Mouse (Mus musculus): ENCODE results near the gene Bnip1. TPM values are rescaled to one million over a fixed set of nuclear protein-coding genes. Genes with fewer than 3 reads are reported as not detected.

The Bnip1 gene
- polyA plus RNA-seq, 1 experiment from 2014 or later = 46.0 TPM

DNA sequence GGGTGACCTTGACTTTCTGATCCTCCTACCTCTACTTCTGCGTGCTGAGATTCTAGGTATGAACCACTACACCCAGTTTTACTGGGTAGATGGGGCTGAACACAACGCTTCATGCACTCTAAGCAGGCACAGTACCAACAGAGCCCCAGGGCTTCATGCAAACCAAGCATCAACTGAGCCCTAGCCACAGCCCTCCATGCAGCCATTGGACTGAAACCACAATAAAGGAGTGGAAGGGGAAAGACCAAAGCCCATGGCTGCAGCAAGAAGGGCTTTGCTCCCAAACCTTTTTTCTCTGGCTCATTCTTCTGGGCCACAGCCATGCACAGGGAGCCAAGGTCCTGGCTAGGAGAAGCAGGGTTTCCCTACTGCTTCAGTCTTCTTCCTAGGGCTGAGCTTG is 31.7 kb downstream of the Bnip1 start:
- no peaks in the 10 kb centered on the region for H3K9me3 ChIP-seq (replicated peaks)
- no peaks in the 10 kb centered on the region for H3K27me3 ChIP-seq (ENCODE audit: low read depth, poor library complexity, severe bottlenecking)
- no peak overlapping the region for H3K27ac ChIP-seq
- no peak for DNase-seq (ENCODE audit: low spot score)
- no peaks in the 10 kb centered on the region for H3K36me3 ChIP-seq
- 79% methylated on average over 2 of the region's 2 CpGs for WGBS
- H3K4me1 ChIP-seq = no peaks in the 10 kb centered on the region
- no peak overlapping the region for H3K4me3 ChIP-seq

DNA sequence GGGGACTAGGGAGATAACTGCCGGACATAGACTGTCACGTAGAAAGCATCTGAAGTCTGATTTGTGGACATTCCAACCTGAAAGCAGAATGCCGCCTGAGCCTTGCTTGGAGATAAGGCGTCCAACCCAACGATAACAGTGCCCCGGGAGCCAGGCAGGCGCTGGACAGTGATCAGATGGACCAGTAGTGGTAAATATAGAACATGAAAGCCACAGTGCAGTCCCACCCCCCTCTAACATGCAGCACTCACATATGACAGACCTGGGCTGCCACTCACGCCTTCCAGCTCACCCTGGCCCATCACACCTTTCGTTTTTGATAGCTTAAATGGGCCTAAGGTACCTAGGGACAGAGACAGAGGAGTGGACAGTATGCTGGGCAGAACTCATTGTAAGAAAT is 32.6 kb downstream of the Bnip1 start:
- WGBS = 90% methylated on average over 9 of the region's 9 CpGs
- Histone ChIP-seq H3K27me3 (ENCODE audit: low read depth, poor library complexity, severe bottlenecking) (no peaks in the 10 kb centered on the region), H3K27ac (no peak overlapping the region), H3K9me3 (replicated peaks) (no peaks in the 10 kb centered on the region), H3K36me3 (no peaks in the 10 kb centered on the region), H3K4me1 (no peaks in the 10 kb centered on the region), H3K4me3 (no peak overlapping the region)
- no peak for DNase-seq (ENCODE audit: low spot score)

DNA sequence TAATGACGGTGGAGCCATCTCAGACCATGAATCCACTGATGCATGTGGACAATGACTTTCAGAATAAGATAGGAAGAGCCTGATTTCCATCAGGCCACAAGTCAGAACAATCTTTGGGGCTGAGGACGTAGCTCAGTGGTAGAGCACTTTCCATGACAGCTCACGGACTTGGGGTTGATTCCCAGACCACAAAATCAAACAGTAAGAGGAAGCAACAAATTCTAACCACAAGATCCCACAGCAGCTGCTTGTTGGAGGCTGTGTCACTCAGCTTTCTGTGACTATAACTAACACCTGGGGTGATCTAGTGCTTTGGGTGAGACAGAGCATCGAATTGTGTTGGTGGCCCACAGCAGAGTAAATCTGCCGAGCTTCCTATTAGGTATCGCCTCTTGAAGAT is 35.9 kb downstream of the Bnip1 start:
- H3K27me3 ChIP-seq (ENCODE audit: low read depth, poor library complexity, severe bottlenecking) = peaks cover 8% of the 10 kb centered on the region; the same call in 1 of the 2 replicates
- H3K4me1 ChIP-seq = no peaks in the 10 kb centered on the region
- no peak overlapping the region for H3K27ac ChIP-seq
- no peaks in the 10 kb centered on the region for H3K9me3 ChIP-seq (replicated peaks)
- WGBS = 83% methylated on average over 6 of the region's 6 CpGs
- no peak for DNase-seq (ENCODE audit: low spot score)
- no peaks in the 10 kb centered on the region for H3K36me3 ChIP-seq
- no peak overlapping the region for H3K4me3 ChIP-seq

DNA sequence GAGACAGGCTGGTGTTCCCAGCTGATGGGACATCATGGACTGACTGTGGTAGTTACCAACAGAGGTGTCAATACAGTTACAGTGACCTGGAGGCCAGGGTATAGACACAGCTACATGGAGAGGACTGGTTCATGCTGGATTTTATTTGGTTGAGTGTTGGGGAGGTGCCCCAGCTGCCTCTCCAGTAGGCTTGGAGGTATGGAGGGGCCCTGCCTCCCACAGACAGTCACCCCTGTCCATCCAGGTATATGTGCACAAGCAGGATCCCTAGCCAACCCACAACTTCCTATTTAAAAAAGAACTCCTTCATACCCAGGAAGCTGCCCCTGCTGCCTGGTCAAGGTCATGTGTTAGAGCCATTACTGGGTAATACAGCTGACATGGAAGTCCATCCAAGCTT is 36.9 kb downstream of the Bnip1 start:
- Histone ChIP-seq H3K4me1 (no peaks in the 10 kb centered on the region), H3K9me3 (replicated peaks) (no peaks in the 10 kb centered on the region), H3K27me3 (ENCODE audit: low read depth, poor library complexity, severe bottlenecking) (peaks cover 8% of the 10 kb centered on the region; the same call in 1 of the 2 replicates), H3K36me3 (no peaks in the 10 kb centered on the region), H3K4me3 (no peak overlapping the region), H3K27ac (no peak overlapping the region)
- no peak for DNase-seq (ENCODE audit: low spot score)

DNA sequence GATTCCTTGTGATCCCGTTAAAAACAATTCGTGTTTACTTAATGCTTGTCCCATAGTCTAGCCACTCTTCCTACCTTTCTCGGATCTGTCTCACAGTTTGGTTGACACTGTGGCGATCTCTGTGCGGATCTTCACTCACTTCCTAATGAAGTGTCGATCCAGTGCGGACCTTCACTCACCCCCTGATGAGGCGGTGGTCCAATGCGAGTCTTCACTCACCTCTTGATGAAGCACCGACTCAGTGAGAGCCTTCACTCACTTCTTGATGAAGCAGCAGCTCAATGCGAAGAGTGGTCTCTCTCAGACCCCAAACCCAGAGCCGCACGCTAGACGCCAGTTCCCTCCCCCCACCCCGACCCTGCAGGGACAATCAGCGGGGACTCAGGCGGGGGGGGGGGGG is 45.3 kb downstream of the Bnip1 start:
- DNase-seq (ENCODE audit: low spot score) = peak; percentile 17
- H3K36me3 ChIP-seq = no peaks in the 10 kb centered on the region
- no peak overlapping the region for H3K4me3 ChIP-seq
- WGBS = 78% methylated on average over 16 of the region's 17 CpGs
- H3K4me1 ChIP-seq = 0 out of 2 replicates have a peak, but pooled peaks cover 3% of the 10 kb centered on the region
- no peaks in the 10 kb centered on the region for H3K9me3 ChIP-seq (replicated peaks)
- H3K27me3 ChIP-seq (ENCODE audit: low read depth, poor library complexity, severe bottlenecking) = peaks cover 35% of the 10 kb centered on the region
- no peak overlapping the region for H3K27ac ChIP-seq

DNA sequence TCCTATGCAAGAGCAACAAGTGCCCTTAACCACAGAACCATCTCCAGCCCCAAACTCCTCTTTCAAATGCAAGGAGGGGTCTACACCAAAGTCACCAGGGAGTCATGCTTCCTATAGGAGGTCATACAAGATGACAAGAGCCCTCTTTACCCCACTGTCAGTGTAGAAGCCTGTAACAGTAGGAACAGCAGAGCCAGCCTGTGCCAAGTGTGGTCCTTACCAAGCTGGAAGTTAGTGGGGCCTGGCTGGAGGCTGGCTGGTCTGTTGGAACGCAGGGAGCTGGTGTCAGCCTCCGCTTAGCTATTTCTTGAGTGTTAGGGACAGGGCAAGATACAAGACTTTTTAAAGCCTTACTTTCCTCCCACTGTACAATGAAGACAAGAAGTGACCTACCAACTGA is 52.9 kb downstream of the Bnip1 start:
- peaks cover 90% of the 10 kb centered on the region for H3K27me3 ChIP-seq (ENCODE audit: low read depth, poor library complexity, severe bottlenecking)
- peaks cover 1% of the 10 kb centered on the region for H3K4me1 ChIP-seq
- no peaks in the 10 kb centered on the region for H3K9me3 ChIP-seq (replicated peaks)
- no peaks in the 10 kb centered on the region for H3K36me3 ChIP-seq
- WGBS = 76% methylated on average over 2 of the region's 2 CpGs
- no peak overlapping the region for H3K27ac ChIP-seq
- H3K4me3 ChIP-seq = no peak overlapping the region
- no peak for DNase-seq (ENCODE audit: low spot score)

DNA sequence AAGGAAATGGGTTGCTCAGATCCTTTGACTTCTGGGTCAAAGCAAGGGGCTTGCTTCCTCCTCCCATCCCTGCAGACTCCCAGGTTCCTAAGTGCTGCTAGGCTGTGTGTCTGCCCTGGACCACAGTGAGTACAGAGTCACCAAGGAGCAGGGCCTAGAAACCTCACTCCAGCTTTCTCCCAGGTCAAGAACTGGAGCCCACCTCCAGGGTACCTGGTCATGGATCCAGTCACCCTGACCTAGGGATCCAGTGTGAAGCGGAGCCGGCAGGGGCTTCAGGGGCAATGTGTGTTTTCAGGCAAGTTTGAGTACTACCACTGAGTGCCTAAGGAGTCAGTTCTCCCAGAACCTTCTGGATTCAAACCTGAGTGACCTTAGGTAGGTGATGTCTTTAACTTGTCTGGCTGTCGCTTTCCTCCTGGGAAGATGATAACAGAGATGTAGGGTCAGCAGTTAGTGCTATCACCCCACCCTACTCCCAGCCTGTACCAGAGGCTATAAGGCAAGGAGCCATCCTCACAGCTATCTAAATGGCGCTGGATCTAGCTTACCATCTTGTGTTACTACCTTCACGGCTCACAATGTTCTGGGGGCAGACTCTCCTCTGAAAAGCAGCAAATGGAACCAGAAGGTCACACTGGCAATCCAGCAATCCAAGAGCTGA is 53.6 kb downstream of the Bnip1 start:
- no peak for DNase-seq (ENCODE audit: low spot score)

DNA sequence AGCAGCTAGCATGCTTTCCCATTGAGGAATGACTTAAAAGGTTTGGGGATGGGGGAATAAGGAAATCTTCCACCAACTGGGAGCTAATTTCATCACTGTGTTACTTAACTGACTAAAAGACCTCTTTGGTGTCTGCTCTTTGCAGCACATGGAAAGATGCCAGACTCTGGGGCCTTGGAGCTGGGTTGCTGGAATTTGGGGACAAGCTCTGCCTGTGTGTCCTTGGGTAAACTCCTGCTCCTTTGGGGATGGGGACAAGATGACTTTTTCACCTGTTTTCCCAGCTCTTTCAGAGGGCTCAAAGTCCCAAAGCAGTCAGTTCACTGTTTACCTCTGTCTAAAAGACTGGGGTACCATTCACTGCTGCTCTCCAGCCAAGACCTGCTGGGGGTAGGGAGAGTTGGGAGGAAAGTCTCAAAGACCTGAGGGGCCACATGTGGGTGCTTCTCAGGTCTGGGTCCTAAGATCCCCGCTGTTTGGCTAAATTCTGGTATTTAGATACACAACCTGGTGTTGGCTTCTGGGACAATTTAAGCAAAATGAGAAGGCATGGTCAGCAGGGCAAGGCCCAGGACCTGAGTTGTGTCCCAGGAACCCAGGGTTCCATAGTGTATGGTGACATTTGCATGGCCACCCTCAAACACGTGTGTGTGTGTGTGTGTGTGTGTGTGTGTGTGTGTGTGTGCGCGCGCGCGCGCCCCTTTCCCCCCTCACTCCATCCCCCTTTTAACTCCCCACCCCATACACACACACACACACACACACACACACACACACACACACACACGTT is 54.3 kb downstream of the Bnip1 start:
- Histone ChIP-seq H3K36me3 (no peaks in the 10 kb centered on the region), H3K27me3 (ENCODE audit: low read depth, poor library complexity, severe bottlenecking) (peaks cover 90% of the 10 kb centered on the region), H3K4me3 (no peak overlapping the region), H3K27ac (no peak overlapping the region), H3K4me1 (peaks cover 9% of the 10 kb centered on the region), H3K9me3 (replicated peaks) (no peaks in the 10 kb centered on the region)
- 23% methylated on average over 8 of the region's 9 CpGs for WGBS
- DNase-seq (ENCODE audit: low spot score) = no peak

More for the DNA sequence above, 53.6 kb downstream of the Bnip1 start:
- 77% methylated on average over 5 of the region's 5 CpGs for WGBS
- no peak overlapping the region for H3K27ac ChIP-seq
- H3K27me3 ChIP-seq (ENCODE audit: low read depth, poor library complexity, severe bottlenecking) = peaks cover 90% of the 10 kb centered on the region
- H3K4me3 ChIP-seq = no peak overlapping the region
- no peaks in the 10 kb centered on the region for H3K36me3 ChIP-seq
- peaks cover 8% of the 10 kb centered on the region for H3K4me1 ChIP-seq
- no peaks in the 10 kb centered on the region for H3K9me3 ChIP-seq (replicated peaks)

DNA sequence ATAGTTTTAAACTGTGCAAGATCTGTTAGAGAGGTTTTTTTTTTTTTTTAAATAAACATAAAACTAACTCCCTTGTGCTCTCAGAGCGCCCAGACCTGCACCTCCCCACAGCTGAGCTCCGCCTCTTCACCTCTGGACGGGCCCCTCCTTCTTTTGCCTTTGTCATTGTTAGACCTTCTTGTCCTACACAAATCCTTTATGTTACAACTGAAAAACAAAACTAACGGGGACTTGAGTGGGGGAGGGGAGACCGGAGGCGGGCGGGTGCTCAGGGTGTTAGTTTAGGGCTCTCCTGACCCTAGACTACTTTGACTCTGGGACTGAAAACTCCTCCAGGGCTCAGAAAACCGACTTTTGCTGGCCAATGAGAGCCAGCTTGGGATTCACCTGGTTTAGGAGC is 55.1 kb downstream of the Bnip1 start:
- Histone ChIP-seq H3K4me3 (no peak overlapping the region), H3K27ac (no peak overlapping the region), H3K27me3 (ENCODE audit: low read depth, poor library complexity, severe bottlenecking) (peaks cover 90% of the 10 kb centered on the region), H3K36me3 (no peaks in the 10 kb centered on the region), H3K4me1 (peaks cover 10% of the 10 kb centered on the region), H3K9me3 (replicated peaks) (no peaks in the 10 kb centered on the region)
- peak; percentile 36 for DNase-seq (ENCODE audit: low spot score)
- 5% methylated on average over 8 of the region's 8 CpGs for WGBS

DNA sequence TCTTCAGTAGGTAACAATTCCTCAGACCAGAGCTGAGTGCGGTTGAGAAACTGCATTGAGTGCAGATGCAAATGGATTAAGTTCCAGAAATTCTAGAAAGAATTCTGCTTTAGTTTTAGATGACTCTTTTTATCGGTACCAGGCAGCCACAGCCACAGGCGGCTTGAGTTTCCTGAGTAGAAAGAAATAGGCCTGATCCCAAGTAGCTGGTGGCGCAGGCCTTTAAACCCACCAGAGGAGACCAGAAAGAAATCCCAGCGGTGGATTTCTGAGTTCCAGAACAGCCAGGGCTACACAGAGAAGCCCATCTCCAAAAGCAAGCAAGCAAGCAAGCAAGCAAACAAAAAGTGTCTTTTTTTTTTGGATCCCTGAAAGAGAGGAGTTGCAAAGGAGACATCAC is 55.5 kb downstream of the Bnip1 start:
- Histone ChIP-seq H3K4me1 (peaks cover 14% of the 10 kb centered on the region), H3K27ac (no peak overlapping the region), H3K27me3 (ENCODE audit: low read depth, poor library complexity, severe bottlenecking) (peaks cover 93% of the 10 kb centered on the region), H3K4me3 (no peak overlapping the region), H3K36me3 (no peaks in the 10 kb centered on the region), H3K9me3 (replicated peaks) (no peaks in the 10 kb centered on the region)
- no peak for DNase-seq (ENCODE audit: low spot score)
- 9% methylated on average over 5 of the region's 5 CpGs for WGBS

DNA sequence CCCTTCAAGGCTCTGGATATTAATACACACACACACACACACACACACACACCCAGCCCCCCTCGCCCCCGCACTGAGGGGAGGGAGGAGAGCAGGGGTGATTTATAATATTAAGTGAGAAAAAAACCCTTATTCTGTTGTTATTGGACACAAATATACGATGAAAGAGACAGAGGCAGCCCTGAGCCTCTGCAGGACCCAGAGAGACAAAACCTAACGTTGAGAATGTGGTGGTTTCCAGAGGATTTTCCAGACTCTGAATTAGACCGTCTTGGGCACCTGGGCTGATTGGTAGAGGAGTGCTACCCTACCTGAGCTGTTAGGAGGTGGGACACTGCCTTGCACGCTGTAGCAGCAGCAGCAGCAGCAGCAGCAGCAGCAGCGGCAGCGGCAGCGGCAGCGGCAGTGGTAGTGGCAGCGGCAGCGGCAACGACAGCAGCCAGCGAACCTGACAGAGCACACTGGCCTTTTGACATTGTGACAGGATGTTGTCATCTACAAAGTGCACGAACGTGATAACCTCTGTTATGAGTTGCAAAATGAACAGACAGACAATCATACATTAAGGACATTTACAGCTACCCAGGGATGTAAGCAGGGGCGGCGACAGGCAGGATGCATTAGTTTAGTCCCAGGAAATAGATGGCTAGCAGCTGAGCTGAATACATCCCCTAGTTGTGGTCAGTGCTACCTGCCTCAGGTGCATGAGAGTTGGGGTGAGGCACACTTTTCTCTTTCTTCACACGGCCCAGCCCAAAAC is 56.1 kb downstream of the Bnip1 start:
- WGBS = 3% methylated on average over 19 of the region's 19 CpGs
- DNase-seq (ENCODE audit: low spot score) = peak; percentile 56
- no peaks in the 10 kb centered on the region for H3K9me3 ChIP-seq (replicated peaks)
- no peak overlapping the region for H3K27ac ChIP-seq
- H3K36me3 ChIP-seq = no peaks in the 10 kb centered on the region
- H3K27me3 ChIP-seq (ENCODE audit: low read depth, poor library complexity, severe bottlenecking) = peaks cover 99% of the 10 kb centered on the region
- H3K4me3 ChIP-seq = no peak overlapping the region
- peaks cover 16% of the 10 kb centered on the region for H3K4me1 ChIP-seq

DNA sequence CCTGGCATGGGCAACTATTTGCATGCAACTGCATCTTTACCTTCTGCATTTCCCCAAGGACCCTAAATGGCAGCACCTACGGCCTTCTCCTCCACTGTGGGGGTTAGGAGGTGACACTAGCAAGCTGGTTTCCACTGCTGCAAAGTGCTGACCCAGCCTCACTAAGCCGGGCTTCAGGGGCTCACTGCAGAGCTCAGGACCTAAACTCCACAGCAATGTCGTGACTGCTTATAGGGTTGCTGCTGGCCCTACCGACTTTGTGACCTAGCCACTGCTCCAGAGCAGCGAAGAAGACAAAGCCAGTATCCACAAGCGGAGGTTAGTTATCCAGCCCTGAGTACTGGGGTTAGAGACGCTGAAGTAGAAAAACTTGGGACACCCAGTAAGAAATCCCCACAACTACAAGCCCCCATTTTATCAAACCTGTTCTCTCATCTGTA is 56.7 kb downstream of the Bnip1 start:
- WGBS = 1% methylated on average over 7 of the region's 7 CpGs
- DNase-seq (ENCODE audit: low spot score) = peak; percentile 53

More for the DNA sequence above, 56.7 kb downstream of the Bnip1 start:
- H3K27ac ChIP-seq = no peak overlapping the region
- no peaks in the 10 kb centered on the region for H3K36me3 ChIP-seq
- peaks cover 100% of the 10 kb centered on the region for H3K27me3 ChIP-seq (ENCODE audit: low read depth, poor library complexity, severe bottlenecking)
- no peak overlapping the region for H3K4me3 ChIP-seq
- H3K4me1 ChIP-seq = peaks cover 16% of the 10 kb centered on the region
- no peaks in the 10 kb centered on the region for H3K9me3 ChIP-seq (replicated peaks)

Measured in limb, embryonic 10.5 days (tissue).